ENCODE assay signal across 8 mouse cellular contexts in the genomic region with DNA sequence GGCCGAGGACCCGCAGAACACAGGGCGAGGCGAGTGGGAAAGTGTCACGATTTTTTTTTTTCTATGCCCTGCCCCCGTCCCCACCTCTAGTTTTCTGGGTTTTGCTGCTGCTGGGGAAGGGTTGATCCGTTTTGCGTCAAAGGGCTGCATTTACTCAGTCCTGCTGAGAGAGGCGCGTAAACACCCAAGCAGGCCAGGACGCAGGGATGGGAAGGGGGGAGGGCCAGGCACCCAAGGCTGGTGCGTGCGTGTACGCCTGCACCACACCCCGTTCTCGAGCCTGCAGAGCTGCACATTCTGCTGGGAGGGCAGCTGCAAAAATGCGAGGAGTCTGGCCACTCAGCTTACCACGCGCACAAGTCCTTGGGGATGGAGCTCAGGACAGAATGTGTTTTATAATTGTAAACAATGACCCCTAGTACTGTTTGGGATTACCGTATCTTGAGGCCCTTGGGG. TPM values are rescaled to one million over a fixed set of nuclear protein-coding genes. Genes with fewer than 3 reads are reported as not detected.
DNase-seq lines count a peak whose midpoint lies in the region; ATAC-seq lines count a peak whose summit lies in the region.

No protein-coding gene starts in this region.

- H3K4me3 ChIP-seq in hindbrain, embryonic 14.5 days (replicated peaks; ENCODE audit: low read length): peak overlapping the region; percentile 62

- H3K27ac ChIP-seq in hindbrain, embryonic 14.5 days: 0 out of 2 replicates have a peak overlapping the region, but pooled peaks have one; percentile 10

- peaks cover 47% of the 10 kb centered on the region for H3K27me3 ChIP-seq in hindbrain, embryonic 14.5 days (ENCODE audit: control insufficient read depth, insufficient read depth, low read length)

- H3K4me2 ChIP-seq in hindbrain, embryonic 14.5 days (replicated peaks): peak overlapping the region; percentile 89

- ATAC-seq in hindbrain, embryonic 14.5 days (ENCODE audit: low FRiP score): no peak

- DNase-seq in ES-CJ7 (ENCODE audit: low read depth, low spot score): peak; percentile 65
- DNase-seq in cerebellum, adult 9-11 months: peak; percentile 81
- peak; percentile 44 to 61 for DNase-seq in frontal cortex, postnatal 25 days (ENCODE audit: low spot score in 2 of 2)
- DNase-seq in hindbrain, embryonic 14.5 days (ENCODE audit: low spot score): peak; percentile 32
- peak; percentile 42 to 47 for DNase-seq in layer of hippocampus, postnatal 25 days (ENCODE audit: extremely low spot score in 1 of 2, low spot score in 1 of 2)
- DNase-seq in lung, postnatal 10 days: peak; percentile 92
- peak; percentile 81 for DNase-seq in ovary, postnatal 36 days (ENCODE audit: low spot score)
- DNase-seq in urinary bladder, postnatal 36 days (ENCODE audit: low spot score in 2 of 2): peak; percentile 85 to 91

- H3K9me3 ChIP-seq in hindbrain, embryonic 14.5 days (ENCODE audit: control insufficient read depth, low read length): no peaks in the 10 kb centered on the region

- whole genome bisulfite sequencing in hindbrain, embryonic 14.5 days: 0% methylated on average over 20 of the region's 20 CpGs

- no peaks in the 10 kb centered on the region for H3K36me3 ChIP-seq in hindbrain, embryonic 14.5 days (replicated peaks; ENCODE audit: control insufficient read depth, insufficient read depth)

- peak overlapping the region; percentile 58 for H3K9ac ChIP-seq in hindbrain, embryonic 14.5 days

- peaks cover 15% of the 10 kb centered on the region; the same call in 1 of the 2 replicates for H3K4me1 ChIP-seq in hindbrain, embryonic 14.5 days (replicated peaks; ENCODE audit: control insufficient read depth, insufficient read depth, low read length)

RNA-seq across cellular contexts. Expression of a gene that starts 2.0 kb away (rescaled TPM):
- 0.80 and 1.1 TPM in 2 replicates for polyA plus RNA-seq in hindbrain, embryonic 14.5 days (2014; fragmentation: Nextera tagmentation; extraction: Ambion mirVana)
- total RNA-seq in layer of hippocampus, postnatal 25 days (2021): 10 to 100 TPM; 47.6 to 48.4 TPM

Comparison
In these comparisons a context has a peak if more than half of its experiments do, and no peak if none do; other contexts are left out.
1. DNase-seq: peak in every context shown above with its lines; median percentile 92 in lung, postnatal 10 days; 88 in urinary bladder, postnatal 36 days; 81 in cerebellum, adult 9-11 months; 81 in ovary, postnatal 36 days; 65 in ES-CJ7; 52 in frontal cortex, postnatal 25 days; 44 in layer of hippocampus, postnatal 25 days; 32 in hindbrain, embryonic 14.5 days.